ENCODE assay signal across 20 mouse cellular contexts in the genomic region with DNA sequence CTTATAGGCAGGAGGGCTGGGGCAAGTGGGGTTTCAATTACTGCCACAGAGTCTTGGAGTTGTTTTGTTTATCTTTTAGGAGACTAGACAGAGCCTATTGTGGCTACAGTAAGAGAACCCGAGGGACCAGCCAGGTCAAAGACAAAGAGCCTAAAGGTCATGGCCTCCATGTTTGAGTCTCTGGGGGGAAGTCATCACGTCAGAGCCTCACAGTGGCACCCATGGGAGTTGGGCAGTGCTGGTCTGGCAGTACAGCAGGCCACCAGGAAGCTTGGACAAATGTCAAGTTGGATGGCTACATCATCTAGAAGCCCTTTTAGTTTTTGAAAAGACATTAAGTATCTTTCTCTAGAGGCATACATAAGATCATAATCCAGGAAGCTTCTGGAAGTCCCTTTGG. TPM values are rescaled to one million over a fixed set of nuclear protein-coding genes. Genes with fewer than 3 reads are reported as not detected.
DNase-seq lines count a peak whose midpoint lies in the region; ATAC-seq and TF ChIP-seq lines count a peak whose summit lies in the region.
"Had no signal": no experiment of that assay in that cellular context is flagged by ENCODE, and none has a peak within 500 bp of the region (broad histone marks: within the 10 kb centered on the region; RNA-seq: fewer than 3 reads in every experiment).

No protein-coding gene starts in this region.

- no peak for TF ChIP-seq POLR2A in kidney, adult 2 months (IDR thresholded peaks at IDR 0.05; ENCODE audit: low read depth, low read length)
- TF ChIP-seq POLR2A in bone marrow macrophage, adult 2 months (IDR thresholded peaks at IDR 0.05; ENCODE audit: borderline replicate concordance, low read depth, low read length): no peak

- no peak overlapping the region for H3K4me3 ChIP-seq in kidney, adult 2 months (ENCODE audit: insufficient read depth, low read depth, low read length)
- no peak overlapping the region for H3K4me3 ChIP-seq in bone marrow macrophage, adult 2 months (ENCODE audit: insufficient read depth, low read length)
- H3K4me3 ChIP-seq in forebrain, embryonic 15.5 days: no peak overlapping the region
- H3K4me3 ChIP-seq: embryonic facial prominence, embryonic 13.5 days; embryonic facial prominence, embryonic 15.5 days; erythroblast, embryonic 14.5 days; forebrain, embryonic 10.5 days; forebrain, embryonic 12.5 days had no signal

- no peak overlapping the region for H3K27ac ChIP-seq in kidney, adult 2 months (ENCODE audit: insufficient read depth, low read depth, low read length)
- H3K27ac ChIP-seq in bone marrow macrophage, adult 2 months (ENCODE audit: insufficient read depth, low read depth, low read length): peak overlapping the region; percentile 22; the same call in 1 of the 2 replicates
- no peak overlapping the region for H3K27ac ChIP-seq in forebrain, embryonic 15.5 days (replicated peaks)
- H3K27ac ChIP-seq: embryonic facial prominence, embryonic 13.5 days; embryonic facial prominence, embryonic 15.5 days; forebrain, embryonic 10.5 days; forebrain, embryonic 12.5 days had no signal

- no peaks in the 10 kb centered on the region for H3K4me1 ChIP-seq in kidney, adult 2 months (ENCODE audit: control insufficient read depth, insufficient read depth, low read length)
- H3K4me1 ChIP-seq in bone marrow macrophage, adult 2 months (ENCODE audit: control insufficient read depth, insufficient read depth, low read length): peaks cover 76% of the 10 kb centered on the region
- no peaks in the 10 kb centered on the region for H3K4me1 ChIP-seq in forebrain, embryonic 15.5 days

- H3K4me2 ChIP-seq in forebrain, embryonic 15.5 days (replicated peaks): no peak overlapping the region
- H3K4me2 ChIP-seq: embryonic facial prominence, embryonic 13.5 days; embryonic facial prominence, embryonic 15.5 days; forebrain, embryonic 12.5 days had no signal

- no peak for TF ChIP-seq CTCF in kidney, adult 2 months (conservative IDR thresholded peaks at IDR 0.05; ENCODE audit: insufficient read depth, insufficient read length, low read depth, low read length)
- no peak for TF ChIP-seq CTCF in bone marrow macrophage, adult 2 months (IDR thresholded peaks at IDR 0.05; ENCODE audit: low read depth, low read length)

- peak; percentile 38 for DNase-seq in adrenal gland, postnatal 14 days
- DNase-seq in adrenal gland, postnatal 36 days: no peak
- peak; percentile 8 for DNase-seq in kidney, adult 2 months
- DNase-seq in kidney, postnatal 25 days: no peak
- no peak for DNase-seq in urinary bladder, postnatal 14 days (ENCODE audit: low spot score)
- DNase-seq: adrenal gland, adult 8-10 months; cerebellum, adult 11-12 months; cerebellum, adult 2 months; cerebellum, adult 9-10 months; cerebellum, postnatal 10 days; cerebellum, postnatal 25 days; forebrain, postnatal 0 days had no signal

- 35% methylated on average over 2 of the region's 2 CpGs for WGBS in kidney, adult 2 months
- WGBS in forebrain, embryonic 15.5 days: 35% methylated on average over 2 of the region's 2 CpGs

- no peaks in the 10 kb centered on the region for H3K36me3 ChIP-seq in kidney, adult 2 months (ENCODE audit: control insufficient read depth, insufficient read depth, low read length)
- H3K36me3 ChIP-seq in forebrain, embryonic 15.5 days: no peaks in the 10 kb centered on the region
- H3K36me3 ChIP-seq: embryonic facial prominence, embryonic 15.5 days; forebrain, embryonic 10.5 days; forebrain, embryonic 12.5 days had no signal

- no peak overlapping the region for H3K9ac ChIP-seq in forebrain, embryonic 15.5 days (replicated peaks)
- H3K9ac ChIP-seq: embryonic facial prominence, embryonic 13.5 days; embryonic facial prominence, embryonic 15.5 days; forebrain, embryonic 12.5 days; forebrain, postnatal 0 days had no signal

- no peaks in the 10 kb centered on the region for H3K27me3 ChIP-seq in kidney, adult 2 months (replicated peaks; ENCODE audit: control insufficient read depth, insufficient read depth, low read length)
- H3K27me3 ChIP-seq in forebrain, embryonic 15.5 days: no peaks in the 10 kb centered on the region
- H3K27me3 ChIP-seq: embryonic facial prominence, embryonic 13.5 days; embryonic facial prominence, embryonic 15.5 days; forebrain, embryonic 12.5 days had no signal

- no peak for ATAC-seq in forebrain, embryonic 15.5 days (replicated peaks)
- ATAC-seq: forebrain, embryonic 14.5 days; forebrain, postnatal 0 days had no signal

- no peaks in the 10 kb centered on the region for H3K9me3 ChIP-seq in forebrain, embryonic 15.5 days
- H3K9me3 ChIP-seq: embryonic facial prominence, embryonic 13.5 days; embryonic facial prominence, embryonic 15.5 days; forebrain, embryonic 10.5 days; forebrain, embryonic 12.5 days had no signal

RNA-seq across cellular contexts. Expression of a gene that starts 30.0 kb away (rescaled TPM):
- 28.4 and 36.3 TPM in 2 replicates for total RNA-seq in adrenal gland, postnatal 14 days (2021)
- total RNA-seq in adrenal gland, postnatal 36 days (2021): 10 to 100 TPM; 27.4 to 47.1 TPM
- polyA plus RNA-seq in kidney, adult 2 months (2012; rRNA removed): 4.6 and 5.9 TPM in 2 replicates
- 5.5 and 7.2 TPM in 2 replicates for polyA plus RNA-seq in bone marrow macrophage, adult 2 months (2012; ENCODE audit: insufficient read depth, insufficient read length, missing spikeins)
- 11.0 and 13.3 TPM in 2 replicates for polyA plus RNA-seq in forebrain, embryonic 15.5 days (2015; fragmentation: Nextera tagmentation; extraction: Ambion mirVana)

Comparison
In these comparisons a context has a peak if more than half of its experiments do, and no peak if none do; other contexts are left out.
1. DNase-seq: peak in adrenal gland, postnatal 14 days (single experiment) and kidney, adult 2 months (single experiment); none in adrenal gland, postnatal 36 days (0 of 2), kidney, postnatal 25 days (0 of 2) and urinary bladder, postnatal 14 days (single experiment).